Mouse (Mus musculus) layer of hippocampus, adult 2 months (tissue): ENCODE data around the gene Aanat. TPM values are rescaled to one million over a fixed set of nuclear protein-coding genes. Genes with fewer than 3 reads are reported as not detected.

Source experiments
- DNase-seq, 2 experiments: peaks; one replicate each; pipeline ENCODE4 v3.0.0; 2022; ENCODE audit warnings: low spot score in 2 of 2
- H3K27ac ChIP-seq: fragments of 200-600 bp; 2 replicates; pipeline ENCODE4 v1.8.1; 2022
- H3K4me3 ChIP-seq: fragments of 200-600 bp; 2 replicates; pipeline ENCODE4 v1.8.1; 2022; ENCODE audit warnings: mild to moderate bottlenecking
- CTCF ChIP-seq: fragments of 200-600 bp; conservative IDR thresholded peaks from 2 replicates; pipeline ENCODE4 v1.8.1; 2022; ENCODE audit warnings: antibody characterized with exemption, mild to moderate bottlenecking, moderate library complexity
- total RNA-seq, 2 experiments: library from RNA; stranded (reverse); gene quantifications; 2 replicates each; pipeline ENCODE4 v1.2.3; 2021

Aanat gene
- total RNA-seq, 2 experiments from 2014 or later = 0.27 to 1.2 TPM

DNA sequence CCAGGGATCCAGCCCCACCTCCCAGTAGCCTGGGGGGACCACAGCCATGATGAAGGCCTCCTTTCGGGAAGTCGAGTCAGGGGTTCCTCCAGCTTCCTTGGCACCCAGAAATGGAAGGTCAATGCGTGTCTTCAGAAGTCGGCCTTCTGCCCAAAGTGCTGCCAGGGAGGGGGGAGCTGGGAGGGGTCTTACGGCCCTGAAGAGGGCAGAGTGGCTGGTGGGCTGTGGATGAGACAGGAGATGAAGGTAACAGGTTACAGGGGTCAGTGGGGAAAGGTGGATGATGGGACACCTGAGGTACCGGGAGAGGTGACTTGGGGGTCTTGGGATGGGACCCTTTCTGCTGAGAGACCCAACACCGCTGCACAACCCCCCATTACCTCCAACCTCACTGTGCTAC, 60.5 kb downstream of the Aanat start:
- no peak overlapping the region for H3K4me3 ChIP-seq
- TF ChIP-seq CTCF = no peak
- no peak overlapping the region for H3K27ac ChIP-seq
- DNase-seq = no peak

Other genes with a start within 250 kb of the Aanat start
- gene Rnf157, start 173.4 kb upstream of the Aanat start, total RNA-seq = 100 to 1,000 TPM; 227 to 236 TPM
- 10 to 100 TPM; 32.5 to 41.9 TPM for gene Ubald2, start 152.3 kb upstream of the Aanat start, total RNA-seq
- gene Qrich2, start 120.2 kb upstream of the Aanat start, total RNA-seq = under 1 TPM in 1 of 2 experiments, not detected in 1; 0.17 TPM
- gene Prpsap1, start 92.2 kb upstream of the Aanat start, total RNA-seq = 10 to 100 TPM; 84.2 to 98.5 TPM
- gene Sphk1, start 55.5 kb upstream of the Aanat start, total RNA-seq = 1 to 10 TPM; 1.6 to 1.9 TPM
- 100 to 1,000 TPM in 1 of 2 experiments, 10 to 100 TPM in 1; 93.7 to 101 TPM for gene Ube2o, start 5.0 kb upstream of the Aanat start, total RNA-seq
- gene Rhbdf2, start 40.6 kb downstream of the Aanat start, total RNA-seq = 1 to 10 TPM; 1.4 to 1.6 TPM
- 1 to 10 TPM; 5.6 to 5.7 TPM for gene Prcd, start 67.1 kb downstream of the Aanat start, total RNA-seq
- gene Cygb, start 67.9 kb downstream of the Aanat start, total RNA-seq = 10 to 100 TPM; 71.9 to 73.5 TPM
- not detected for gene St6galnac1, start 189.1 kb downstream of the Aanat start, total RNA-seq
- 10 to 100 TPM; 20.0 to 23.4 TPM for gene Mxra7, start 241.6 kb downstream of the Aanat start, total RNA-seq